Mouse (Mus musculus) CH12.LX (cell line): Measurements from ENCODE around the gene C1qtnf7. TPM values are rescaled to one million over a fixed set of nuclear protein-coding genes. Genes with fewer than 3 reads are reported as not detected.

Experiments
- DNase-seq: peaks from one replicate; pipeline ENCODE4 v3.0.0-alpha.2; 2013; ENCODE audit errors: extremely low read depth
- H3K27ac ChIP-seq: 2 replicates; pipeline ENCODE4 v1.5.1; 2012; ENCODE audit warnings: low read depth, mild to moderate bottlenecking, control low read depth, moderate library complexity; ENCODE audit not compliant: insufficient read depth
- H3K27me3 ChIP-seq: replicated peaks from 2 replicates; pipeline ENCODE3; 2012; ENCODE audit warnings: inconsistent platforms
- H3K36me3 ChIP-seq, 2 experiments: replicated peaks in 1 of 2; 2 replicates each; pipeline versions ENCODE3 to v1.6.1; 2012; ENCODE audit warnings: inconsistent platforms in 1 of 2, low read length in 1 of 2, mild to moderate bottlenecking in 1 of 2, mixed read lengths in 1 of 2, moderate library complexity in 1 of 2; ENCODE audit not compliant: control insufficient read depth in 1 of 2, insufficient read depth in 1 of 2
- H3K4me1 ChIP-seq, 2 experiments: 2 replicates each; pipeline ENCODE4 v1.6.1; 2012; ENCODE audit warnings: inconsistent platforms in 1 of 2, moderate library complexity in 1 of 2; ENCODE audit not compliant: insufficient read depth in 2 of 2, control insufficient read depth in 1 of 2
- H3K4me2 ChIP-seq: 2 replicates; pipeline ENCODE4 v1.6.1; 2012; ENCODE audit warnings: low read depth, mild to moderate bottlenecking, control low read depth; ENCODE audit not compliant: poor library complexity, insufficient read depth, severe bottlenecking
- H3K4me3 ChIP-seq, 3 experiments: fragments of 150-350 bp in 1 of 3; sonication (generic) in 1 of 3; replicated peaks in 1 of 3; 2 replicates each; pipeline versions ENCODE3 to v1.5.1; 2011 to 2012; ENCODE audit warnings: low read depth in 2 of 3, low read length in 2 of 3, mild to moderate bottlenecking in 2 of 3, moderate library complexity in 2 of 3, control low read depth in 1 of 3, improper control_type of control experiment in 1 of 3, inconsistent platforms in 1 of 3, mixed read lengths in 1 of 3; ENCODE audit not compliant: poor library complexity in 1 of 3
- H3K79me2 ChIP-seq: replicated peaks from 2 replicates; pipeline ENCODE4 v1.6.1; 2012; ENCODE audit warnings: mild to moderate bottlenecking, moderate library complexity; ENCODE audit not compliant: control insufficient read depth, poor library complexity, insufficient read depth, severe bottlenecking; ENCODE audit errors: extremely low read depth
- H3K9ac ChIP-seq: 2 replicates; pipeline ENCODE4 v1.6.1; 2012; ENCODE audit warnings: low read depth, mild to moderate bottlenecking, control low read depth, moderate library complexity; ENCODE audit not compliant: insufficient read depth
- H3K9me3 ChIP-seq: replicated peaks from 2 replicates; pipeline ENCODE3; 2012; ENCODE audit warnings: low read length, inconsistent platforms, mixed read lengths
- CHD1 ChIP-seq: IDR thresholded peaks from 2 replicates; pipeline ENCODE4 v1.6.1; 2012; ENCODE audit warnings: low read depth, low read length, improper control_type of control experiment, inconsistent platforms
- CTCF ChIP-seq, 2 experiments: IDR thresholded peaks in 1 of 2; conservative IDR thresholded peaks in 1 of 2; 2 replicates each; pipeline ENCODE4 v1.5.1; 2011 to 2012; ENCODE audit warnings: low read depth in 2 of 2, low read length in 2 of 2, improper control_type of control experiment in 1 of 2, inconsistent platforms in 1 of 2, mild to moderate bottlenecking in 1 of 2, moderate library complexity in 1 of 2
- E2F4 ChIP-seq: IDR thresholded peaks from 2 replicates; pipeline ENCODE4 v1.6.1; 2011; ENCODE audit warnings: low read depth, low read length, improper control_type of control experiment; ENCODE audit not compliant: insufficient replicate concordance
- EP300 ChIP-seq: IDR thresholded peaks from 2 replicates; pipeline ENCODE4 v1.6.1; 2011; ENCODE audit warnings: low read length, improper control_type of control experiment
- GABPA ChIP-seq: IDR thresholded peaks from 2 replicates; pipeline ENCODE4 v1.6.1; 2012; ENCODE audit warnings: low read depth, low read length, improper control_type of control experiment, inconsistent platforms; ENCODE audit not compliant: insufficient replicate concordance
- HCFC1 ChIP-seq: IDR thresholded peaks from 2 replicates; pipeline ENCODE4 v1.6.1; 2012; ENCODE audit warnings: low read depth, mild to moderate bottlenecking, inconsistent platforms, low read length, improper control_type of control experiment
- JUND ChIP-seq: conservative IDR thresholded peaks from 2 replicates; pipeline ENCODE4 v1.6.1; 2011; ENCODE audit warnings: low read depth, low read length, improper control_type of control experiment
- KAT2A ChIP-seq: IDR thresholded peaks from 2 replicates; pipeline ENCODE4 v1.6.1; 2012; ENCODE audit warnings: low read length, improper control_type of control experiment, inconsistent platforms; ENCODE audit not compliant: insufficient replicate concordance
- MAFK ChIP-seq: IDR thresholded peaks from 2 replicates; pipeline ENCODE4 v1.6.1; 2011; ENCODE audit warnings: low read length, improper control_type of control experiment; ENCODE audit not compliant: insufficient replicate concordance
- MAX ChIP-seq: IDR thresholded peaks from 2 replicates; pipeline ENCODE4 v1.6.1; 2011; ENCODE audit warnings: low read length, improper control_type of control experiment
- MAZ ChIP-seq: IDR thresholded peaks from 2 replicates; pipeline ENCODE4 v1.6.1; 2012; ENCODE audit warnings: low read depth, mild to moderate bottlenecking, inconsistent platforms, low read length, improper control_type of control experiment, moderate library complexity
- MEF2A ChIP-seq: IDR thresholded peaks from 2 replicates; pipeline ENCODE4 v1.6.1; 2014; ENCODE audit warnings: low read depth, mild to moderate bottlenecking, inconsistent platforms, low read length, improper control_type of control experiment, borderline replicate concordance
- MXI1 ChIP-seq: IDR thresholded peaks from 2 replicates; pipeline ENCODE4 v1.6.1; 2011; ENCODE audit warnings: mild to moderate bottlenecking, low read depth, low read length, improper control_type of control experiment
- MYC ChIP-seq: IDR thresholded peaks from 2 replicates; pipeline ENCODE4 v1.6.1; 2011; ENCODE audit warnings: low read depth, mild to moderate bottlenecking, improper control_type of control experiment, low read length
- NRF1 ChIP-seq: IDR thresholded peaks from 2 replicates; pipeline ENCODE4 v1.6.1; 2014; ENCODE audit warnings: low read depth, mild to moderate bottlenecking, inconsistent platforms, low read length, improper control_type of control experiment, moderate library complexity
- RCOR1 ChIP-seq: conservative IDR thresholded peaks from 2 replicates; pipeline ENCODE4 v1.6.1; 2012; ENCODE audit warnings: low read depth, mild to moderate bottlenecking, inconsistent platforms, low read length, improper control_type of control experiment
- SIN3A ChIP-seq: IDR thresholded peaks from 2 replicates; pipeline ENCODE4 v1.6.1; 2012; ENCODE audit warnings: low read length, improper control_type of control experiment, inconsistent platforms
- SMC3 ChIP-seq: IDR thresholded peaks from 2 replicates; pipeline ENCODE4 v1.6.1; 2011; ENCODE audit warnings: low read depth, low read length, improper control_type of control experiment
- TBP ChIP-seq: conservative IDR thresholded peaks from 2 replicates; pipeline ENCODE4 v1.6.1; 2011; ENCODE audit warnings: low read depth, low read length, improper control_type of control experiment
- TCF12 ChIP-seq: IDR thresholded peaks from 2 replicates; pipeline ENCODE4 v1.6.1; 2014; ENCODE audit warnings: low read depth, mild to moderate bottlenecking, inconsistent platforms, low read length, improper control_type of control experiment
- ZC3H11A ChIP-seq: IDR thresholded peaks from 2 replicates; pipeline ENCODE4 v1.6.1; 2012; ENCODE audit warnings: low read depth, mild to moderate bottlenecking, inconsistent platforms, low read length, improper control_type of control experiment
- ZMIZ1 ChIP-seq: IDR thresholded peaks from 2 replicates; pipeline ENCODE4 v1.6.1; 2012; ENCODE audit warnings: low read depth, mild to moderate bottlenecking, inconsistent platforms, low read length, improper control_type of control experiment
- dilution Hi-C: fragments of 300-500 bp; cut with MboI; formaldehyde crosslinking; loops from 2 replicates; pipeline ENCODE4 v1.14.3; 2020; ENCODE audit warnings: low sequenced_read_pairs; ENCODE audit not compliant: extremely low pct_unique_long_range_greater_than_20kb, extremely low pct_ligation_motif_present
- in situ Hi-C: fragments of 300-500 bp; cut with MboI; formaldehyde crosslinking; loops from 3 replicates; pipeline ENCODE4 v1.14.3; 2019; ENCODE audit warnings: low sequenced_read_pairs, low pct_ligation_motif_present, low pct_unique_long_range_greater_than_20kb, mixed read lengths
- polyA plus RNA-seq: library from polyadenylated mRNA; unstranded; fragments of >175 nt; gene quantifications from 2 replicates; pipeline ENCODE4 v1.2.1, GENCODE M21; 2012; ENCODE audit warnings: low read depth; ENCODE audit not compliant: insufficient read length
- total RNA-seq, 2 experiments: library from RNA; depleted of rRNA; stranded (reverse); fragments of 300-350 nt in 1 of 2; fragments of >200 nt in 1 of 2; gene quantifications; 2 replicates each; pipeline ENCODE4 v1.2.3; 2012 to 2014

Gene C1qtnf7
- total and polyA plus RNA-seq, 3 experiments: not detected

DNA sequence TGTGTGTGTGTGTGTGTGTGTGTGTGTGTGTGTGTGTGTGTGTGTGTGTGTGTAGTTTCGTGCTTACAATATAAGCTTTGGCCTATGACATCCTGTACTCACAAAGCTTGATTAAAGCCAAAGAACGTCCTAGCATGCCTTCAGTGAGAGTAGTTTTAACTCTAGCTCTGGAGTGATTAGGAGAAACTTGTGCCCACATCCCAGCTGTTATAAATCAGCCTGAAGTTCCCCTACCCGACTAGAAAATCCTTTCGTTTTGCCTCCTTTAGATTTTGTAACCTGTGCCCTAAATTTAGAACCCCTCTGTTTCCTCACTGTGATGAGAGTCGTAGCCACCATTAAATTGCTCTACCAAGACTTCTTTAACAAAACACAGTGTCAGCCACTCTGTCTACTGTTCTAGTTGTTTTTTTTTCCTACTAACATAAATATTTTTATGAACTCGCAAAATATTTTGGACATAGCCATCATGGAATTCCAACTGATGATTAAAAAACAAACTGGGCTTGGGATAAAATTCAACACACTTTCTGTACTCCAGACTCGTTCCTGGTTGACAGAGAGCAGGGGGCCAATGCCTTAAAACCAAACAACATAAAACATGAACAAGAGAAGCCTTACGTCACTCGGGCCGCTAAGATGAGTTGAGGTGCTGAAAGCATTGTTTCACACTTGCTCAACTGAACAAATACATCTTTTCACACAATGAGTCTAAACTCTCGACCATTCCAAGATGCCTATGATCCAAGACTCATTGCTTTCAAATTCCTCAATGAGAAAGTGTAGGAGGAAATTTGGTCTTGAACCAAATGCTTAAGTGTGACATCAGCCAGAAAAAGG, 70.3 kb downstream of the C1qtnf7 start:
- in situ Hi-C loops (no loop called here), dilution Hi-C loops (no loop called here)
- no peak overlapping the region for H3K4me2 ChIP-seq

DNA sequence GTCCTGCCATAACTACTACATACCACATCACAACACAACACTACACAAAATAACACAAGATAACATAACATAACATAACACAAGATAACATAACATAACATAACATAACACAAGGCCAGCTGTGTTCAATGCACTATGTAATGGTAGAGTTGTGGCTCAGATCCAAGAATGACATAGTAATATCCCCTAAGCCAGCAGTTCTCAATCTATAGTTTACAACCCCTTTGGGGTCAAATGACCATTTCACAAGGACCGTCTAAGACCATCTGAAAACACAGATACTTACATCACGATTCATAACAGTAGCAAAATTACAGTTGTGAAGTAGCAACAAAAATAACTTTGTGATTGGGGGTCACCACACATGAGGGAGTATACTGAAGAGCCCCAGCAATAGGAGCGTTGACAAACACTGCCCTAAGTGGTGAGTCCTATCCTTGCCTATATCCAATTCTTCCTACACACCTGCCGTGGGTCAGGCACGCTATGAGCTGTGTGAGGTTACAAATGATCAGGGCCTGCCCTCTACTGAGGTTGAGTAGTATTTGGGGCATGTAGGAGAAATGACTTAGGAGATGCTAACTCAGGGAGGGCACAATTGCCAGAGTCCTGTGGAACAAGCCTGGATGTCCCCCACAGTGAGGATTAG, 73.6 kb downstream of the C1qtnf7 start:
- no peak for DNase-seq
- H3K9me3 ChIP-seq: no peaks in the 10 kb centered on the region
- in situ Hi-C loops (no loop called here), dilution Hi-C loops (no loop called here)
- H3K27me3 ChIP-seq: no peaks in the 10 kb centered on the region
- TF ChIP-seq MAX (no peak), TCF12 (no peak), EP300 (no peak), CTCF (conservative IDR thresholded peaks at IDR 0.05 in 1 of 2, IDR thresholded peaks at IDR 0.05 in 1 of 2; ENCODE audit: low read depth in 2 of 2, low read length in 2 of 2) (no peak), MYC (no peak), E2F4 (no peak), MXI1 (no peak), RCOR1 (no peak), MAZ (no peak), HCFC1 (no peak), JUND (no peak)
- no peak overlapping the region for H3K27ac ChIP-seq
- no peaks in the 10 kb centered on the region for H3K79me2 ChIP-seq
- no peak overlapping the region for H3K4me2 ChIP-seq
- H3K9ac ChIP-seq: no peak overlapping the region
- H3K4me3 ChIP-seq: no peak overlapping the region
- no peaks in the 10 kb centered on the region for H3K36me3 ChIP-seq
- no peaks in the 10 kb centered on the region for H3K4me1 ChIP-seq

More for the DNA sequence above, 70.3 kb downstream of the C1qtnf7 start:
- DNase-seq: no peak
- no peak overlapping the region for H3K4me3 ChIP-seq
- no peak overlapping the region for H3K27ac ChIP-seq
- H3K9ac ChIP-seq: no peak overlapping the region
- H3K9me3 ChIP-seq: no peaks in the 10 kb centered on the region
- no peaks in the 10 kb centered on the region for H3K27me3 ChIP-seq
- no peaks in the 10 kb centered on the region for H3K79me2 ChIP-seq
- 0 out of 4 replicates have a peak, but pooled peaks cover 0 to 2% of the 10 kb centered on the region in 2 experiments for H3K4me1 ChIP-seq
- no peak for TF ChIP-seq RCOR1
- TF ChIP-seq SIN3A: no peak
- no peak for TF ChIP-seq NRF1
- no peak for TF ChIP-seq MAX
- no peak for TF ChIP-seq MAZ
- no peak for TF ChIP-seq MYC
- TF ChIP-seq KAT2A: no peak
- TF ChIP-seq MAFK: no peak
- no peak for TF ChIP-seq SMC3
- no peak for TF ChIP-seq ZC3H11A
- no peak for TF ChIP-seq GABPA
- no peak for TF ChIP-seq ZMIZ1
- TF ChIP-seq MEF2A: no peak
- no peak for TF ChIP-seq TBP
- TF ChIP-seq CHD1: no peak
- TF ChIP-seq EP300: no peak
- no peaks in the 10 kb centered on the region for H3K36me3 ChIP-seq
